Mouse (Mus musculus): ENCODE data around the gene Lrrc8b. TPM values are rescaled to one million over a fixed set of nuclear protein-coding genes. Genes with fewer than 3 reads are reported as not detected.

The Lrrc8b gene
- 14.7 and 19.6 TPM in 2 replicates for polyA plus RNA-seq (2014; fragmentation: Nextera tagmentation; extraction: Ambion mirVana)

- H3K4me2 ChIP-seq (ENCODE audit: low read length), result peak within 1 kb of the TSS; percentile 90
- ATAC-seq (peak; percentile 95), DNase-seq (ENCODE audit: low spot score) (peak; percentile 95)
- peak within 1 kb of the TSS; percentile 98 for H3K9ac ChIP-seq (ENCODE audit: low read length)
- H3K4me1 ChIP-seq (ENCODE audit: control insufficient read depth, insufficient read depth, low read length), result peaks cover 3% of the 10 kb centered on the region; the same call in 1 of the 2 replicates
- H3K27me3 ChIP-seq (replicated peaks; ENCODE audit: control insufficient read depth, insufficient read depth, low read length), result no peaks in the 10 kb centered on the region
- no peaks in the 10 kb centered on the region for H3K36me3 ChIP-seq (ENCODE audit: control insufficient read depth, insufficient read depth, low read length)
- H3K4me3 ChIP-seq (ENCODE audit: low read depth, low read length), result peak within 1 kb of the TSS; percentile 93
- under 1% methylated on average over 60 of the region's 63 CpGs for WGBS
- peak within 1 kb of the TSS; percentile 85 for H3K27ac ChIP-seq (ENCODE audit: low read depth, low read length)
- 0 out of 2 replicates have a peak, but pooled peaks cover 2% of the 10 kb centered on the region for H3K9me3 ChIP-seq (replicated peaks; ENCODE audit: control insufficient read depth, low read length)
These were observed at the start of gene Lrrc8b for GRCm38 (mm10) chr5:105415198-105415791. Gene Lrrc8b (plus strand): TSS chr5:105415775.

- 96% methylated on average over 2 of the region's 2 CpGs for WGBS
- no peak overlapping the region for H3K9ac ChIP-seq (ENCODE audit: low read length)
- H3K4me3 ChIP-seq (ENCODE audit: low read depth, low read length), result no peak overlapping the region
- H3K27ac ChIP-seq (ENCODE audit: low read depth, low read length), result no peak overlapping the region
- H3K9me3 ChIP-seq (replicated peaks; ENCODE audit: control insufficient read depth, low read length), result no peaks in the 10 kb centered on the region
- DNase-seq (ENCODE audit: low spot score) (no peak), ATAC-seq (no peak)
- H3K36me3 ChIP-seq (ENCODE audit: control insufficient read depth, insufficient read depth, low read length), result no peaks in the 10 kb centered on the region
- H3K4me2 ChIP-seq (ENCODE audit: low read length), result no peak overlapping the region
- no peaks in the 10 kb centered on the region for H3K4me1 ChIP-seq (ENCODE audit: control insufficient read depth, insufficient read depth, low read length)
- H3K27me3 ChIP-seq (replicated peaks; ENCODE audit: control insufficient read depth, insufficient read depth, low read length), result no peaks in the 10 kb centered on the region
These were observed 34.1 kb upstream of the Lrrc8b start for GRCm38 (mm10) chr5:105381482-105381881.

- no peak overlapping the region for H3K27ac ChIP-seq (ENCODE audit: low read depth, low read length)
- DNase-seq (ENCODE audit: low spot score), result no peak
- no peaks in the 10 kb centered on the region for H3K27me3 ChIP-seq (replicated peaks; ENCODE audit: control insufficient read depth, insufficient read depth, low read length)
- no peaks in the 10 kb centered on the region for H3K4me1 ChIP-seq (ENCODE audit: control insufficient read depth, insufficient read depth, low read length)
- WGBS, result 97% methylated on average over 2 of the region's 2 CpGs
- H3K9me3 ChIP-seq (replicated peaks; ENCODE audit: control insufficient read depth, low read length), result peaks cover 3% of the 10 kb centered on the region; the same call in 1 of the 2 replicates
- H3K4me2 ChIP-seq (ENCODE audit: low read length), result no peak overlapping the region
- no peak for ATAC-seq
- no peaks in the 10 kb centered on the region for H3K36me3 ChIP-seq (ENCODE audit: control insufficient read depth, insufficient read depth, low read length)
- no peak overlapping the region for H3K9ac ChIP-seq (ENCODE audit: low read length)
- H3K4me3 ChIP-seq (ENCODE audit: low read depth, low read length), result no peak overlapping the region
These were observed 25.2 kb upstream of the Lrrc8b start for GRCm38 (mm10) chr5:105390346-105390745.

- no peak overlapping the region for H3K9ac ChIP-seq (ENCODE audit: low read length)
- DNase-seq (ENCODE audit: low spot score), result no peak
- H3K4me1 ChIP-seq (ENCODE audit: control insufficient read depth, insufficient read depth, low read length), result no peaks in the 10 kb centered on the region
- H3K4me2 ChIP-seq (ENCODE audit: low read length), result no peak overlapping the region
- no peak overlapping the region for H3K27ac ChIP-seq (ENCODE audit: low read depth, low read length)
- peaks cover 3% of the 10 kb centered on the region; the same call in 1 of the 2 replicates for H3K9me3 ChIP-seq (replicated peaks; ENCODE audit: control insufficient read depth, low read length)
- no peak overlapping the region for H3K4me3 ChIP-seq (ENCODE audit: low read depth, low read length)
- no peak for ATAC-seq
- WGBS, result 95% methylated on average over 6 of the region's 6 CpGs
- no peaks in the 10 kb centered on the region for H3K27me3 ChIP-seq (replicated peaks; ENCODE audit: control insufficient read depth, insufficient read depth, low read length)
- H3K36me3 ChIP-seq (ENCODE audit: control insufficient read depth, insufficient read depth, low read length), result no peaks in the 10 kb centered on the region
These were observed 21.8 kb upstream of the Lrrc8b start for GRCm38 (mm10) chr5:105393731-105394130.

- 91% methylated on average over 4 of the region's 4 CpGs for WGBS
- Histone ChIP-seq H3K4me2 (ENCODE audit: low read length) (no peak overlapping the region), H3K4me3 (ENCODE audit: low read depth, low read length) (no peak overlapping the region), H3K9ac (ENCODE audit: low read length) (no peak overlapping the region), H3K4me1 (ENCODE audit: control insufficient read depth, insufficient read depth, low read length) (no peaks in the 10 kb centered on the region), H3K27me3 (replicated peaks; ENCODE audit: control insufficient read depth, insufficient read depth, low read length) (no peaks in the 10 kb centered on the region), H3K36me3 (ENCODE audit: control insufficient read depth, insufficient read depth, low read length) (no peaks in the 10 kb centered on the region), H3K9me3 (replicated peaks; ENCODE audit: control insufficient read depth, low read length) (peaks cover 3% of the 10 kb centered on the region; the same call in 1 of the 2 replicates), H3K27ac (ENCODE audit: low read depth, low read length) (no peak overlapping the region)
- DNase-seq (ENCODE audit: low spot score) (no peak), ATAC-seq (no peak)
These were observed 20.4 kb upstream of the Lrrc8b start for GRCm38 (mm10) chr5:105395188-105395587.

GRCm38 (mm10) chr5:105398966-105399365, 16.6 kb upstream of the Lrrc8b start:
- H3K9me3 ChIP-seq (replicated peaks; ENCODE audit: control insufficient read depth, low read length), result 0 out of 2 replicates have a peak, but pooled peaks cover 2% of the 10 kb centered on the region
- H3K4me3 ChIP-seq (ENCODE audit: low read depth, low read length), result no peak overlapping the region
- 87% methylated on average over 6 of the region's 6 CpGs for WGBS
- H3K27me3 ChIP-seq (replicated peaks; ENCODE audit: control insufficient read depth, insufficient read depth, low read length), result no peaks in the 10 kb centered on the region
- no peaks in the 10 kb centered on the region for H3K4me1 ChIP-seq (ENCODE audit: control insufficient read depth, insufficient read depth, low read length)
- H3K9ac ChIP-seq (ENCODE audit: low read length), result no peak overlapping the region
- no peak overlapping the region for H3K4me2 ChIP-seq (ENCODE audit: low read length)
- DNase-seq (ENCODE audit: low spot score) (no peak), ATAC-seq (no peak)
- no peaks in the 10 kb centered on the region for H3K36me3 ChIP-seq (ENCODE audit: control insufficient read depth, insufficient read depth, low read length)
- H3K27ac ChIP-seq (ENCODE audit: low read depth, low read length), result no peak overlapping the region

- peak overlapping the region; percentile 45 for H3K4me2 ChIP-seq (ENCODE audit: low read length)
- peak; percentile 69 for ATAC-seq
- WGBS, result 18% methylated on average over 13 of the region's 13 CpGs
These were observed 15.7 kb upstream of the Lrrc8b start for GRCm38 (mm10) chr5:105399631-105400423.

GRCm38 (mm10) chr5:105400424-105401375, 14.9 kb upstream of the Lrrc8b start:
- DNase-seq (ENCODE audit: low spot score), result peak; percentile 93
- H3K27ac ChIP-seq (ENCODE audit: low read depth, low read length), result peak overlapping the region; percentile 59; the same call in 1 of the 2 replicates
- no peaks in the 10 kb centered on the region for H3K9me3 ChIP-seq (replicated peaks; ENCODE audit: control insufficient read depth, low read length)
- H3K4me3 ChIP-seq (ENCODE audit: low read depth, low read length), result peak overlapping the region; percentile 19; the same call in 1 of the 2 replicates
- no peaks in the 10 kb centered on the region for H3K27me3 ChIP-seq (replicated peaks; ENCODE audit: control insufficient read depth, insufficient read depth, low read length)
- H3K4me2 ChIP-seq (ENCODE audit: low read length), result peak overlapping the region; percentile 45
- H3K9ac ChIP-seq (ENCODE audit: low read length), result peak overlapping the region; percentile 42; the same call in 1 of the 2 replicates
- H3K4me1 ChIP-seq (ENCODE audit: control insufficient read depth, insufficient read depth, low read length), result no peaks in the 10 kb centered on the region
- WGBS, result 14% methylated on average over 17 of the region's 17 CpGs
- peak; percentile 94 for ATAC-seq
- no peaks in the 10 kb centered on the region for H3K36me3 ChIP-seq (ENCODE audit: control insufficient read depth, insufficient read depth, low read length)

More at GRCm38 (mm10) chr5:105399631-105400423, 15.7 kb upstream of the Lrrc8b start:
- Histone ChIP-seq H3K9ac (ENCODE audit: low read length) (peak overlapping the region; percentile 42; the same call in 1 of the 2 replicates), H3K4me1 (ENCODE audit: control insufficient read depth, insufficient read depth, low read length) (no peaks in the 10 kb centered on the region), H3K36me3 (ENCODE audit: control insufficient read depth, insufficient read depth, low read length) (no peaks in the 10 kb centered on the region), H3K4me3 (ENCODE audit: low read depth, low read length) (peak overlapping the region; percentile 19; the same call in 1 of the 2 replicates), H3K27me3 (replicated peaks; ENCODE audit: control insufficient read depth, insufficient read depth, low read length) (no peaks in the 10 kb centered on the region), H3K27ac (ENCODE audit: low read depth, low read length) (peak overlapping the region; percentile 56; the same call in 1 of the 2 replicates), H3K9me3 (replicated peaks; ENCODE audit: control insufficient read depth, low read length) (no peaks in the 10 kb centered on the region)
- DNase-seq (ENCODE audit: low spot score), result peak; percentile 93

Data from forebrain, embryonic 14.5 days (tissue).